Mouse (Mus musculus): ENCODE data around the gene Ccdc175.

The Ccdc175 gene

GRCm38 (mm10) chr12:72102776-72103175, 82.1 kb downstream of the Ccdc175 start:
- DNase-seq (ENCODE audit: low spot score in 2 of 2) = no peak

- DNase-seq (ENCODE audit: low spot score in 2 of 2) = no peak
These were observed 87.9 kb downstream of the Ccdc175 start for GRCm38 (mm10) chr12:72096966-72097365.

GRCm38 (mm10) chr12:72089802-72090201, 95.0 kb downstream of the Ccdc175 start:
- no peak for DNase-seq (ENCODE audit: low spot score in 2 of 2)

GRCm38 (mm10) chr12:72086166-72086825, 98.5 kb downstream of the Ccdc175 start:
- no peak for DNase-seq (ENCODE audit: low spot score in 2 of 2)

- DNase-seq (ENCODE audit: low spot score in 2 of 2) = peak; percentile 99 to 100
These were observed 99.3 kb downstream of the Ccdc175 start, which contains the start of the genes L3hypdh and Jkamp for GRCm38 (mm10) chr12:72085329-72086165. Gene L3hypdh (minus strand): TSS chr12:72085439. Gene Jkamp (plus strand): TSS chr12:72085589.

- no peak for DNase-seq (ENCODE audit: low spot score in 2 of 2)
These were observed 99.9 kb downstream of the Ccdc175 start for GRCm38 (mm10) chr12:72085024-72085328.

- no peak for DNase-seq (ENCODE audit: low spot score in 2 of 2)
These were observed 100.4 kb downstream of the Ccdc175 start for GRCm38 (mm10) chr12:72084261-72085023.

- no peak for DNase-seq (ENCODE audit: low spot score in 2 of 2)
These were observed 101.6 kb downstream of the Ccdc175 start for GRCm38 (mm10) chr12:72083265-72083664.

GRCm38 (mm10) chr12:72082370-72082769, 102.5 kb downstream of the Ccdc175 start:
- DNase-seq (ENCODE audit: low spot score in 2 of 2) = no peak

- no peak for DNase-seq (ENCODE audit: low spot score in 2 of 2)
These were observed 102.9 kb downstream of the Ccdc175 start for GRCm38 (mm10) chr12:72081961-72082360.

GRCm38 (mm10) chr12:72078248-72078647, 106.6 kb downstream of the Ccdc175 start:
- DNase-seq (ENCODE audit: low spot score in 2 of 2) = no peak

- DNase-seq (ENCODE audit: low spot score in 2 of 2) = peak; percentile 68
These were observed 114.2 kb downstream of the Ccdc175 start, which contains the start of gene Gpr135 for GRCm38 (mm10) chr12:72070327-72071269. Gene Gpr135 (minus strand): TSS chr12:72071125.

- no peak for DNase-seq (ENCODE audit: low spot score in 2 of 2)
These were observed 115.1 kb downstream of the Ccdc175 start for GRCm38 (mm10) chr12:72069626-72070326.

- DNase-seq (ENCODE audit: low spot score in 2 of 2) = no peak
These were observed 127.0 kb downstream of the Ccdc175 start for GRCm38 (mm10) chr12:72057780-72058179.

GRCm38 (mm10) chr12:72053851-72054250, 131.0 kb downstream of the Ccdc175 start:
- no peak for DNase-seq (ENCODE audit: low spot score in 2 of 2)

- DNase-seq (ENCODE audit: low spot score in 2 of 2) = no peak
These were observed 131.5 kb downstream of the Ccdc175 start for GRCm38 (mm10) chr12:72053303-72053702.

GRCm38 (mm10) chr12:72052571-72052970, 132.3 kb downstream of the Ccdc175 start:
- no peak for DNase-seq (ENCODE audit: low spot score in 2 of 2)

All from spleen, postnatal 36 days (tissue).